Mouse (Mus musculus) liver, embryonic 13.5 days (tissue): Measurements from ENCODE around the gene Tceal3. TPM values are rescaled to one million over a fixed set of nuclear protein-coding genes. Genes with fewer than 3 reads are reported as not detected.
"Not testable (repeated sequence)": the region's sequence is repeated elsewhere in the genome, so short reads cannot be mapped to it uniquely, and the experiment has no call there.

Experiments used
- ATAC-seq: fragments of 200-750 bp; cut with Nextera tagmentation; 2 replicates; pipeline ENCODE4 v1.8.0; 2017; ENCODE audit warnings: low read depth, mild to moderate bottlenecking, moderate number of reproducible peaks, moderate library complexity
- DNase-seq: peaks from one replicate; pipeline ENCODE4 v3.0.0; 2022
- H3K27ac ChIP-seq: fragments of 300-500 bp; sonication (generic); 2 replicates; pipeline ENCODE4 v1.5.1; 2015; ENCODE audit warnings: moderate library complexity, mild to moderate bottlenecking, inconsistent platforms
- H3K27me3 ChIP-seq: fragments of 300-500 bp; sonication (generic); 2 replicates; pipeline ENCODE4 v1.6.1; 2015; ENCODE audit warnings: mild to moderate bottlenecking, inconsistent platforms
- H3K36me3 ChIP-seq: fragments of 300-500 bp; sonication (generic); 2 replicates; pipeline ENCODE4 v1.6.1; 2015; ENCODE audit warnings: mild to moderate bottlenecking, inconsistent platforms
- H3K4me1 ChIP-seq: fragments of 300-500 bp; sonication (generic); replicated peaks from 2 replicates; pipeline ENCODE4 v1.6.1; 2015; ENCODE audit warnings: inconsistent platforms
- H3K4me2 ChIP-seq: fragments of 300-500 bp; sonication (generic); 2 replicates; pipeline ENCODE4 v1.6.1; 2015; ENCODE audit warnings: inconsistent platforms, mild to moderate bottlenecking, moderate library complexity
- H3K4me3 ChIP-seq: fragments of 300-500 bp; sonication (generic); replicated peaks from 2 replicates; pipeline ENCODE4 v1.5.1; 2015; ENCODE audit warnings: mild to moderate bottlenecking, inconsistent platforms
- H3K9ac ChIP-seq: fragments of 300-500 bp; sonication (generic); 2 replicates; pipeline ENCODE4 v1.6.1; 2015; ENCODE audit warnings: mild to moderate bottlenecking, inconsistent platforms
- H3K9me3 ChIP-seq: fragments of 300-500 bp; sonication (generic); replicated peaks from 2 replicates; pipeline ENCODE4 v1.6.1; 2016; ENCODE audit warnings: inconsistent platforms
- WGBS: fragments of 180-500 bp; shearing (Covaris S2); methylation state at CpG from one replicate; pipeline ENCODE4 v1.1.7; 2015; ENCODE audit not compliant: insufficient replicate concordance; 5-methylcytosine and 5-hydroxymethylcytosine counted together
- polyA plus RNA-seq: library from polyadenylated mRNA; unstranded; fragments of >200 nt; fragmentation: Nextera tagmentation; extraction: Ambion mirVana; gene quantifications from 2 replicates; pipeline ENCODE4 v1.2.1, GENCODE M21; 2015

Tceal3 gene
- polyA plus RNA-seq, 1 experiment from 2014 or later, result 0.74 TPM

- H3K36me3 ChIP-seq, result no peaks in the 10 kb centered on the region
- ATAC-seq (no peak), DNase-seq (no peak)
- H3K9ac ChIP-seq, result no peak overlapping the region
- 56% methylated on average over 4 of the region's 4 CpGs for WGBS
- H3K4me3 ChIP-seq, result no peak overlapping the region
- H3K4me1 ChIP-seq, result no peaks in the 10 kb centered on the region
- no peak overlapping the region for H3K27ac ChIP-seq
- H3K4me2 ChIP-seq, result no peak overlapping the region
- no peaks in the 10 kb centered on the region for H3K27me3 ChIP-seq
- no peaks in the 10 kb centered on the region for H3K9me3 ChIP-seq
Observed at GRCm38 (mm10) chrX:136635116-136635515, 44.5 kb downstream of the Tceal3 start.

DNA sequence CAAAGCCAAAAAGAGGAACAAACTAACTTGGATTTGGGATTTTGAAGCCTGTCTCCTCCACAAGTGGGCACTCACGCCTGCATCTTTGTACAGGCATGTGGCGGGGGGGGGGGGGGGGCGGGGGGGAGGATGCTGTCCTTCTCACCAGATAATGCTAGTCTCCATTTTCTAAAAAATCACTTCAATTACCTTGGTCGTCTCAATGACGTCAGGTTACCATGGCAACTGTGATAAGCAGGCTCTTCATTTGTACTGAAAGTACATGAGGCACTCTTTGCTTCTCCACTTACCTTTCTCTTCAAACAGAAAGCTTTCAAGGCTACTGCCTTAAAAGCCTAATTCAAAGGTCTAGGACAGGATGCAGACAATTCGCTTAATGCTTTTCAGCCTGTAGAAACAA is 49.1 kb downstream of the Tceal3 start:
- no peaks in the 10 kb centered on the region for H3K4me1 ChIP-seq
- H3K27ac ChIP-seq, result no peak overlapping the region
- ATAC-seq (no peak), DNase-seq (no peak)
- no peak overlapping the region for H3K9ac ChIP-seq
- 28% methylated on average over 5 of the region's 6 CpGs for WGBS
- no peak overlapping the region for H3K4me3 ChIP-seq
- H3K4me2 ChIP-seq, result no peak overlapping the region
- no peaks in the 10 kb centered on the region for H3K36me3 ChIP-seq
- H3K27me3 ChIP-seq, result no peaks in the 10 kb centered on the region
- H3K9me3 ChIP-seq, result no peaks in the 10 kb centered on the region

DNA sequence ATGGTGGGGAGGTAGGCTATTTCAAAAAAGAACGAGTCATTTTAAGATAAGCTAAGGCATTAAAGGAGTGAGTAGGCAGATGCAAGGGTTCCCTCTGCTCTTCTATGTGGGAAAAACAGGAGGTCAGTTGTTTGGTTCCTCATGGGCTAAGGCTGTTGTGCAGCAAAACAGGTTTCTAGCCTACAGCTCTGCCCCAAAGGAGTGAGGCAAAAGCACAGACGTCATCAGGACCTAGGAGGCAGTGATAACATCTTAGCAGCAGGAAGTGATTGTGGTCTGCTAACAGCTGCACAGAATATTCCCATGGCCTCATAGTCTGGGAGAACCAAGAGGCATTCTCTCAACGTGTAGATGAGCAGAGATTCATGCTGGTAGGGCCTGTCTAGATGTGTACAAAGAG is 55.2 kb downstream of the Tceal3 start:
- H3K27ac ChIP-seq, H3K36me3 ChIP-seq, H3K27me3 ChIP-seq, H3K4me2 ChIP-seq, ATAC-seq, H3K9ac ChIP-seq, H3K4me3 ChIP-seq, H3K4me1 ChIP-seq, DNase-seq, H3K9me3 ChIP-seq: not testable (repeated sequence)
- WGBS, result 14% methylated on average over 3 of the region's 3 CpGs

GRCm38 (mm10) chrX:136666281-136666706 is 75.7 kb downstream of the Tceal3 start:
- no peak for ATAC-seq
- Histone ChIP-seq H3K9me3 (no peaks in the 10 kb centered on the region), H3K27ac (no peak overlapping the region), H3K4me2 (peak overlapping the region; percentile 35), H3K4me3 (0 out of 2 replicates have a peak overlapping the region, but pooled peaks have one; percentile 6), H3K9ac (no peak overlapping the region), H3K36me3 (no peaks in the 10 kb centered on the region), H3K27me3 (peaks cover 13% of the 10 kb centered on the region), H3K4me1 (no peaks in the 10 kb centered on the region)
- 28% methylated on average over 15 of the region's 20 CpGs for WGBS
- no peak for DNase-seq

DNA sequence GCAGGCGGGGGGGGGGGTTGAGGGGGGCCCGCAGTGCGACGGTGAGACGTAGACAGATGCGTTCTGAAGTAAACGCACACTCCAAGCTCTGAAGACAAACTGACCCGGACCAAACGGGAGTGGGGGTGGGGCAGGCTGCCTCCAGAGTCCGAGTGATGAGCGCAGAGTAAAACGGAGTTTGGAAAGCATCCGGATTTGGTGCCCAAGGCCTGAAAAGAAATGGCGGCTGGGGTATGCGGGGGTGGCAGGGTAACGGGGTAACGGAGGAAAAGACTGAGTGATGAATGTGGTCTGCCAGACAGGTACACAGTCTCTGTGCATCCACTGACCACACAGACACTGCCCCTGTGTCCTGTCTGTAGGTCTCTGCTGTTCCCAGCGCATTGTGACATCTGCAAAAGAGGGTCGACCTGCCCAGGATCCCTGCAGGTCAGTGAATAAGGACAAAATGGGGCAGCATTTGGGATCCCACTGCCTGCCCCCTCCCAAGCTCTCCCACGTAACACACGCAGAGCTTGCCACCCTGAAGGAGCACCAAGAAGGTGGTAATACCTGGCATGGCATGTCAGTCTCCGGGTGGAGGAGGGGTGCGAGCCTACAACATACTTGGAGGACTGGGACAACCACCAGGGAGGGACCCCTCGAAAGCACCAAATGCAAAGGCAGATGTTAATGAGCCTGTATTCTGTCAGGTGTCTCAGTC is 76.3 kb downstream of the Tceal3 start:
- not testable (repeated sequence) for H3K27ac ChIP-seq, H3K9me3 ChIP-seq, H3K4me1 ChIP-seq, DNase-seq, H3K36me3 ChIP-seq, ATAC-seq, H3K9ac ChIP-seq
- Histone ChIP-seq H3K4me3 (0 out of 2 replicates have a peak overlapping the region, but pooled peaks have one; percentile 6), H3K27me3 (peaks cover 13% of the 10 kb centered on the region), H3K4me2 (peak overlapping the region; percentile 35)
- 24% methylated on average over 23 of the region's 24 CpGs for WGBS

GRCm38 (mm10) chrX:136668794-136669193 is 78.2 kb downstream of the Tceal3 start:
- H3K4me3 ChIP-seq, result no peak overlapping the region
- no peak overlapping the region for H3K9ac ChIP-seq
- DNase-seq (no peak), ATAC-seq (no peak)
- WGBS, result 40% methylated on average over 2 of the region's 2 CpGs
- no peaks in the 10 kb centered on the region for H3K4me1 ChIP-seq
- no peak overlapping the region for H3K4me2 ChIP-seq
- H3K27ac ChIP-seq, result no peak overlapping the region
- H3K9me3 ChIP-seq, result no peaks in the 10 kb centered on the region
- no peaks in the 10 kb centered on the region for H3K36me3 ChIP-seq
- H3K27me3 ChIP-seq, result peaks cover 13% of the 10 kb centered on the region

DNA sequence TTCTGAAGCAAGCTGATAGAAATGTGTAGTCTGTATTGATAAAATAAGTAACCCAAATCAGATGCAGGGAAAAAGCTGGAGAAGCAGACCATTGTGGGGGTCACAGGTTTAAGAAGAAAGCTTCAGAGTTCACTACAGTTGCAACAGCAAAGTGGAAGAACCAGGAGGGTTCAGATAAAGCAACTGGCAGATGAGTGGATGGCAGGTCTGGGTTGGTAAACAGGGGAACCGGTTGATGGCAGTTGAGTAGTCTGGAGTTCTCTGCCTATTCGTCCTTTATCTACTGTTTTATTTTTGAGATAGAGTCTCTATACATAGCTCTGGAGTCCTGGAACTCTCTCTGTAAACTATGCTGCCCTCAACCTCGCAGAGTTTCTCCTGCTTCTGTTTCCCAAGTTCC is 90.3 kb downstream of the Tceal3 start:
- no peaks in the 10 kb centered on the region for H3K4me1 ChIP-seq
- 50% methylated on average over 3 of the region's 3 CpGs for WGBS
- no peaks in the 10 kb centered on the region for H3K27me3 ChIP-seq
- H3K9me3 ChIP-seq, result no peaks in the 10 kb centered on the region
- DNase-seq, result no peak
- H3K4me2 ChIP-seq, result no peak overlapping the region
- H3K4me3 ChIP-seq, result no peak overlapping the region
- H3K36me3 ChIP-seq, result no peaks in the 10 kb centered on the region
- H3K9ac ChIP-seq, result no peak overlapping the region
- no peak overlapping the region for H3K27ac ChIP-seq
- no peak for ATAC-seq

DNA sequence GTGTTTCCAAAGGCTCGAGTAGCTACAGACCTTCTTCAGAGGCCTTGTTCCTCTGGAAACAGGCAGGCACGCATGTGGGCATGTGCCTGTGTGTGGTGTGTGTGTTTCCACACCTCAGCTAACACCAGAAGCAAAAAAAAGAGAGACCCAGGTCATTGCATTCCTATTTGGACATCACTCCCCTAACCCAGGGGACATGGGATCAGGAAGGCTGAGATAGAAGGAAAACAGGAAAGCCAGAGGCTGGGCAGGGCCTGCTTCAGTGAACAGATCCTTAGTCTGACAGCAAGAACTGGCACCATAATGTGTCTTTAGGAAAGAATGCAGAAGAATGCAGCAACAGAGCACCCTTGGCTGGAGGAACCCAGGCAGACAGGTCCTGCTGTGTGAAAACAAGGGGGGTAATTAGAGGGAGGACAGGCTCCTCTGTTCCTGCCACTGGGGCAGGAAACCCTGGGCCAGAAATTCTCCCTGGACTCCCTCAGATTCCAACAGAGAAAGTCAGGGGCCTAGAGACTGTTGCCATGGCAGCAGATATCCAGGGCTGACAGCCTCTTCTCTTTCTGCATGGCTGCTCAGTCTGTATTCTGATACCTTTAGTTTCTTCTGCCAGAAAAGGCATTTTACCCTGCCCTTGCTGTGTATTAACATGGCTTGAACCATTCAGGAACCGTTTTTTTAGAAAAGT is 101.1 kb downstream of the Tceal3 start:
- WGBS, result 37% methylated on average over 3 of the region's 3 CpGs
- H3K4me2 ChIP-seq, H3K27ac ChIP-seq, DNase-seq, ATAC-seq, H3K36me3 ChIP-seq, H3K4me1 ChIP-seq, H3K9me3 ChIP-seq, H3K27me3 ChIP-seq, H3K4me3 ChIP-seq, H3K9ac ChIP-seq: not testable (repeated sequence)

DNA sequence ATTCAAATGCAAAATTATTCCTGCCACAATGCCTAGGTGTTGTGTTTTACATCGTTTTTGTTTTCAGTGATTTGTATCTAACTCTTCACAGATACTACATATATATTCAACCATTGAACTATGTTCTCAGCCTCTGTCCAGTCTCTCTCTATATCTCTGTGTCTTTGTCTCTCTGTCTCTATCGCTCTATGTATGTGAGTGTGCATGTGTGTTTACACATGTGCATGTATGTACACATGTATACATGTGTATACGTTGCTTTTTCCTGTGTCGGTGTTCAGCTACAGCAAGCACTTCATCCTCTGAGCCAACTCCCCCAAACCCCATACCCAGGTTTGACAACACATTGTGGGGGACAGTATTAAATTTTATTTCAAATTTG is 101.6 kb downstream of the Tceal3 start:
- WGBS, result 64% methylated on average over 4 of the region's 4 CpGs
- Histone ChIP-seq H3K9ac (no peak overlapping the region), H3K4me3 (no peak overlapping the region), H3K4me1 (no peaks in the 10 kb centered on the region), H3K27me3 (no peaks in the 10 kb centered on the region), H3K27ac (no peak overlapping the region), H3K9me3 (no peaks in the 10 kb centered on the region), H3K4me2 (no peak overlapping the region), H3K36me3 (no peaks in the 10 kb centered on the region)
- DNase-seq (no peak), ATAC-seq (no peak)

DNA sequence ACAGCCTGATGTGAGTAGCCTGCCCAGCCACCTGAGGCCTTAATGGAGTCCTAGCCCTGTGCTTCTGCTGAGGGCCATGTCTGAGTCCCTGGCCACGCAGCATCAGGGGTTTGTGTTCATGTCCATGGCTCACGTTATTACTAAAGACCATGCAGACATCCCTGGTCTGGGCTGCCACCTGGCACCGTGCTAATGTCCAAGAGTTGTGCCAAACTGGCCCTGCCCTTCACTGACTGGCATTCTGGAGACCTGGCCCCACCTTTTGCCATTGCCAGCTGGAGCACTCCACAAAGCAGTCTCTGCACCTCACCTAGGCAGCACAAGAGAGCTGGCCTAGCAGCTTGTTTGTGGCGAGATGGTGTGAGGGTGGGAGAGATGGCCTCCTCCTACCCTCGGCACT is 102.6 kb downstream of the Tceal3 start:
- DNase-seq, result no peak
- Histone ChIP-seq H3K9me3 (no peaks in the 10 kb centered on the region), H3K4me1 (no peaks in the 10 kb centered on the region), H3K36me3 (no peaks in the 10 kb centered on the region), H3K4me3 (no peak overlapping the region), H3K4me2 (no peak overlapping the region), H3K27ac (no peak overlapping the region), H3K27me3 (no peaks in the 10 kb centered on the region), H3K9ac (no peak overlapping the region)
- ATAC-seq, result no peak
- WGBS, result 69% methylated on average over 5 of the region's 5 CpGs

- DNase-seq (no peak), ATAC-seq (0 out of 2 replicates have a peak, but pooled peaks have one; percentile 41)
- peak within 1 kb of the TSS; percentile 52 for H3K4me3 ChIP-seq
- no peaks in the 10 kb centered on the region for H3K4me1 ChIP-seq
- peak within 1 kb of the TSS; percentile 22; the same call in 1 of the 2 replicates for H3K9ac ChIP-seq
- H3K4me2 ChIP-seq, result peak within 1 kb of the TSS; percentile 58
- no peak within 1 kb of the TSS for H3K27ac ChIP-seq
- WGBS, result 18% methylated on average over 14 of the region's 15 CpGs
- 0 out of 2 replicates have a peak, but pooled peaks cover 8% of the 10 kb centered on the region for H3K27me3 ChIP-seq
- H3K36me3 ChIP-seq, result no peaks in the 10 kb centered on the region
- H3K9me3 ChIP-seq, result no peaks in the 10 kb centered on the region
Observed at GRCm38 (mm10) chrX:136707446-136708167, 117.0 kb downstream of the Tceal3 start, which contains the start of gene Tceal1. Gene Tceal1 (plus strand): TSS chrX:136707982.
